14 mouse cellular contexts compared by ENCODE assay signal in the genomic region with DNA sequence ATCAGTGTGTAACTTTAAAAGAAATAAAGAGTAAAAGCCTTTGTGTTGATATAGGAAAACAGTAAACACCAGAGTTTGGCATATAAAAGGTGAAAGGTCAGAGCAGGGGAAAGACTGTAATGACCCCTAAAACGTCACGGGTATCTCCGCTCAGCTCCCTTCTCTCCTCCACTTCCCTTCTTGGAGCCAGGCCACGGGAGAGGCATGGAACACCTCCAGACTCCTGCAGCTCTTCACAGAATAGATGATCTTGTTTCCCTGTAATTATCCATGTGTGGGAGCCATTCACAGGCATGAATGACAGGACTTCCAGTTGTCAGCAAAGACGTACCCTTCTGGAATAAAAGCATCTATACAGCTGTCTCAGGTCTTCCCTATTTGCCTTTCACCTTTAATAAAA.
"Had no signal": no experiment of that assay in that cellular context is flagged by ENCODE, and none has a peak within 500 bp of the region (broad histone marks: within the 10 kb centered on the region; RNA-seq: fewer than 3 reads in every experiment).

No protein-coding gene starts in this region.

- ATAC-seq: liver, postnatal 0 days; midbrain, embryonic 15.5 days had no signal

- H3K27me3 ChIP-seq: limb, embryonic 12.5 days; liver, embryonic 13.5 days; lung, embryonic 15.5 days; megakaryocyte, embryonic 14.5 days; midbrain, embryonic 15.5 days; neural tube, embryonic 12.5 days had no signal

- H3K9me3 ChIP-seq: limb, embryonic 12.5 days; liver, embryonic 13.5 days; lung, embryonic 15.5 days; megakaryocyte, embryonic 14.5 days; midbrain, embryonic 15.5 days; neural tube, embryonic 12.5 days had no signal

- H3K4me3 ChIP-seq: left cerebral cortex, adult 2 months; limb, embryonic 12.5 days; liver, embryonic 13.5 days; lung, embryonic 15.5 days; megakaryocyte, embryonic 14.5 days; midbrain, embryonic 15.5 days; neural tube, embryonic 12.5 days had no signal

- H3K9ac ChIP-seq: limb, embryonic 12.5 days; liver, embryonic 13.5 days; liver, postnatal 0 days; lung, embryonic 15.5 days; midbrain, embryonic 15.5 days; neural tube, embryonic 12.5 days had no signal

- H3K4me1 ChIP-seq: midbrain, embryonic 15.5 days; neural tube, embryonic 12.5 days had no signal

- H3K36me3 ChIP-seq: limb, embryonic 12.5 days; liver, embryonic 13.5 days; lung, embryonic 15.5 days; midbrain, embryonic 15.5 days; neural tube, embryonic 12.5 days had no signal

- H3K27ac ChIP-seq: left cerebral cortex, adult 2 months; limb, embryonic 12.5 days; liver, embryonic 13.5 days; lung, embryonic 15.5 days; macrophage; midbrain, embryonic 15.5 days; neural tube, embryonic 12.5 days had no signal

- H3K4me2 ChIP-seq: limb, embryonic 12.5 days; liver, embryonic 13.5 days; lung, embryonic 15.5 days; midbrain, embryonic 11.5 days; midbrain, embryonic 15.5 days; neural tube, embryonic 12.5 days had no signal

- DNase-seq: kidney, postnatal 25 days; liver; liver, embryonic 13.5 days; liver, postnatal 0 days; lung, postnatal 14 days; thymus, postnatal 36 days had no signal
